Mouse (Mus musculus): ENCODE measurements around the gene Slc10a6. TPM values are rescaled to one million over a fixed set of nuclear protein-coding genes. Genes with fewer than 3 reads are reported as not detected.

Gene Slc10a6
- polyA plus RNA-seq, 1 experiment from 2014 or later, result 0.11 TPM

DNA sequence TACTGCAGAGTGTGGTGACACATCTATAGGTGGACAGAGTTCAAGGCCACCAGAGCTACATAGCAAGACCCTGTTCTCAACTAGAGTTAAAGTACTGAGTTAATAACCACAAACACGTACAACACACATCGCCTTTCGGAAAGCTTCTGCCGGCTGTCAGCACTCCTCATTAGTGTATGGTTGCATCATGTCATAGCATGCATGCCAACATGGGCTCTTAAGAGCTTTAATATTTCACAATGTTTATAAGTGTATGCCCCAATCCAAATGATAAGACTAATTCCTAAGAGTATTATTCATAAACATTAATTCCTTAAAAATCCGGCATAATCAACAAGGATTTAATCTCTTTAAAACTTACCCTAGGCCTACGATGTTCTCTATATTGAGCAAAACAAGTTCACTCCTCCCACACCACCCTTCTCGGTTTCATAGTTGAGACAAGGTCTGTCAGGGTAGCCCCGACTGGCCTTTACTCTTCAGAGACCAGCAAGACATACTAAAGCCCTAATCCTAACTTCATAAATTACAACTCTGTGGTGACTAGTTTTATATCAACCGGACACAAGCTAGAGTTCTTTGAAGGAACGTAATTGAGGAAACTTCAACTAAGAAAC is 18.2 kb downstream of the Slc10a6 start:
- no peaks in the 10 kb centered on the region for H3K27me3 ChIP-seq (ENCODE audit: insufficient read depth, poor library complexity, severe bottlenecking)
- no peak for DNase-seq (ENCODE audit: low spot score)
- WGBS, result 87% methylated on average over 10 of the region's 10 CpGs
- no peak overlapping the region for H3K4me3 ChIP-seq
- no peaks in the 10 kb centered on the region for H3K36me3 ChIP-seq
- no peaks in the 10 kb centered on the region for H3K4me1 ChIP-seq
- H3K27ac ChIP-seq, result no peak overlapping the region
- H3K9me3 ChIP-seq, result no peaks in the 10 kb centered on the region

GRCm38 (mm10) chr5:103610148-103610547 is 19.1 kb downstream of the Slc10a6 start:
- no peaks in the 10 kb centered on the region for H3K27me3 ChIP-seq (ENCODE audit: insufficient read depth, poor library complexity, severe bottlenecking)
- H3K4me3 ChIP-seq, result no peak overlapping the region
- WGBS, result 59% methylated on average over 5 of the region's 5 CpGs
- no peak overlapping the region for H3K27ac ChIP-seq
- DNase-seq (ENCODE audit: low spot score), result no peak
- H3K9me3 ChIP-seq, result no peaks in the 10 kb centered on the region
- H3K4me1 ChIP-seq, result no peaks in the 10 kb centered on the region
- H3K36me3 ChIP-seq, result no peaks in the 10 kb centered on the region

DNA sequence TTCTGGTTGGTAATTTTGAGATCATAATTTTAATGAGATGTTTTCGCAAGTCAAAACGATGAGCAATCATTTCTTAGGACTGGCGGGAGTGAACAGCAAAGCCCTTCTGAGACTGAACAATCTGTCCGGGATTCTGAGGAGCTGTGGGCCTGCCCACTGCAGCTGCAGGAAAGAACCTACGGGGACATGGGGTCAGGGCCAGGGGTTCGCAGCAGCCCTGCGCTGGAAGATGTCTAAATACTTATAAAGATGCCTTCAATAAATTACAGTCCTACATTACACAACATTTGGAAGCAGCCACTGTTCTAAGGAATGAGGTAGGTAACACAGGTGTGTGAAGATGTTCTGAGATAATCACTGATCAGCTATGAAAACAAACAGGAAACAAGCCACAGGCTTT is 23.5 kb downstream of the Slc10a6 start:
- H3K4me1 ChIP-seq, result no peaks in the 10 kb centered on the region
- no peak overlapping the region for H3K4me3 ChIP-seq
- no peak for DNase-seq (ENCODE audit: low spot score)
- H3K27me3 ChIP-seq (ENCODE audit: insufficient read depth, poor library complexity, severe bottlenecking), result no peaks in the 10 kb centered on the region
- no peak overlapping the region for H3K27ac ChIP-seq
- WGBS, result 90% methylated on average over 7 of the region's 7 CpGs
- no peaks in the 10 kb centered on the region for H3K9me3 ChIP-seq
- H3K36me3 ChIP-seq, result no peaks in the 10 kb centered on the region

DNA sequence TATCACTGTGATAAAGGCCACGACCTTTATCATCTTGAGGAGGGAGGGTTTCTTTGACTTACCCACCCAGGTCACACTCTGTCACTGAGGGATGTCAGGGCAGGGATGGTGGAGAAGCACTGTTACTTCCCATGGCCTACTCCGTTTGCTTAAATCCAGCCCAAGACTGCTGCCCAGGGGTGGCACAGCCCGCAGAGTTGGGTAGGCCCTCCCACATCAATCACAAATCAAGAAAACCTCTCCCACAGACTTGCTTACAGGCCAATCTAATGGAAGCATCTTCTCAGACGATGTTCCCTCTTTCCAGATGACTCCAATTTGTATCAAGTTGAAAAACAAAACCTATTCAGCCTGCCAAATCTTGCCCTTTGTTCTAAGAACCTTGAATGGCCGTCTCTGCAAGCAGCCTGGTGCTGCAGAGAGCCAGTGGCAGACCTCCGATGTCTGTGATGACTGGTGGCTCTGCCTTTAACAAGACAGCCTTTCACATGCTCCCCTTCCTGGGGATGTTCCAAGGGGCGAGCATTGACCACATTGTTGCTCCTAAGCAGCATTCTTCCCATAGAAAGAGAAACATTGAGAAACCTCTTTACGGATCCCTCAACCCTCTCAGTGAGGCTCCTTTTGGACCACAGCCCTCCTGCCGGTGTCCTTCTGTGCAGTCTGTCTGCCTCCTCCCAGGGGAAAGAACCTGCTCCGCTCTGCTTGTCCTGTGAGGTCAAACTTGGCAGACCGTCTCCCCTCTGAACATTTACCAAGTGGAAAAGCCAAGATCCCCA is 25.9 kb downstream of the Slc10a6 start:
- Histone ChIP-seq H3K27ac (no peak overlapping the region), H3K36me3 (peaks cover 5% of the 10 kb centered on the region; the same call in 1 of the 2 replicates)

DNA sequence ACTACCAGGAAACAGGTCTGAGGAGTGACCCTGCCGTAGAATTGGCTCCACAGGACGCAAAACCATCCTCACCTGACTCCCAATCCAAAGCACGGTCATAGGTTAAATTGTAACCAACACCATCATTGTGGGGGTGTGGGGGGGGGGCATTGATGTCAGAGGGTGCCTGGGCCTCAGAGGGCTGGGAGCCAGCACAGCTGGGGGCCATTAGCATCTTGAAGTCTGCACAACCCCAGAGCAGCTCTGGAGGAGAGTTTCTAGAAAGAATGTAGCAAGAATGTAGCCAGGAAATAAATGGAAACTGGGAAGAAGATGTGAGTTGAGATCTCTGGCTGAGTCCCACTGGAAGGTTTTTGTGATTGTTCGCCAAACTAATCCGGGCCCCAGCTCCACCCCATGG is 30.3 kb downstream of the Slc10a6 start:
- Histone ChIP-seq H3K36me3 (peaks cover 14% of the 10 kb centered on the region; the same call in 1 of the 2 replicates), H3K4me1 (peaks cover 24% of the 10 kb centered on the region), H3K27me3 (ENCODE audit: insufficient read depth, poor library complexity, severe bottlenecking) (no peaks in the 10 kb centered on the region), H3K4me3 (no peak overlapping the region), H3K9me3 (no peaks in the 10 kb centered on the region), H3K27ac (no peak overlapping the region; the same call in 1 of the 2 replicates)
- DNase-seq (ENCODE audit: low spot score), result no peak
- WGBS, result 82% methylated on average over 5 of the region's 5 CpGs

More for the DNA sequence above, 25.9 kb downstream of the Slc10a6 start:
- 67% methylated on average over 11 of the region's 11 CpGs for WGBS
- Histone ChIP-seq H3K4me1 (0 out of 2 replicates have a peak, but pooled peaks cover 5% of the 10 kb centered on the region), H3K4me3 (no peak overlapping the region), H3K27me3 (ENCODE audit: insufficient read depth, poor library complexity, severe bottlenecking) (no peaks in the 10 kb centered on the region), H3K9me3 (no peaks in the 10 kb centered on the region)
- no peak for DNase-seq (ENCODE audit: low spot score)

DNA sequence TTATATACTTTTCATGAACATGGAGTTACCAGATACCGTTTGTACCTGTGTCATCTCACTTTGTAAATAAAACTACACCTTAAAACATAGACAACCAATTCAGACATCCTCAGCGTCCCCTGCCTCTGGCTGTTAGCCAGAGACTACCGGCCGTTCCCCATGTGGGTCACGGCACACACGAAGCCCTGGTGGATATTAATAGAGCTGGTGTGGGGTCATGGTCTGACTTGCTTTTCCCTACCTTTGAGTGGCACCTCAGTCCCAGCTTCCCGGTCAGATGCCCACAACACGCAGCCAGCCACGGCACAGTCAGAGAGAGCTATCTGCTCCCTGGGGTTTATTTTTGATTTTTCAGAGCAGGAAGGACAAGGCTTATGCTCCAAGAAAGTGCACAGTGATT is 30.9 kb downstream of the Slc10a6 start:
- WGBS, result 72% methylated on average over 9 of the region's 9 CpGs
- no peak for DNase-seq (ENCODE audit: low spot score)
- Histone ChIP-seq H3K27ac (no peak overlapping the region), H3K36me3 (peaks cover 17% of the 10 kb centered on the region), H3K4me1 (peaks cover 24% of the 10 kb centered on the region), H3K27me3 (ENCODE audit: insufficient read depth, poor library complexity, severe bottlenecking) (no peaks in the 10 kb centered on the region), H3K4me3 (no peak overlapping the region), H3K9me3 (no peaks in the 10 kb centered on the region)

DNA sequence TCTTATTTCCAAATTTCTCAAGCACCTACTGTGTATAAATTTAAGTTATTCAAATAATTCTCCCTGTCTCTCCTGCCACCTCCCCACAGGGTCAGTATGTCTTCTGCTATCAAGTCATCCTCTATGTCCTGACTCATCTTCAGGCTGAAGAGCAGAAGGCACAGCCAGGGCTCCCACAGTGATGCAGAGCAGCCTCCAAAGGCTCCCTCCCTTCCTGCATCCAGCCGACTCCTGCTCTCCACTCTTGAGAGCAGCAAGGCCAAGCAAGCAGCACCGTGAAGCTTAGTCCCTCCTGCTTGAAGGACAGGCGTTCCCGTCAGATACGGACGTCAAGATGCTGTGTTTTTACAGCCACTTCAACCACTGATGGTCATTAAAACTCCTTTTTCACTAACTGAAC is 31.6 kb downstream of the Slc10a6 start:
- Histone ChIP-seq H3K9me3 (no peaks in the 10 kb centered on the region), H3K36me3 (peaks cover 18% of the 10 kb centered on the region), H3K4me3 (no peak overlapping the region), H3K27me3 (ENCODE audit: insufficient read depth, poor library complexity, severe bottlenecking) (no peaks in the 10 kb centered on the region), H3K4me1 (peaks cover 24% of the 10 kb centered on the region), H3K27ac (no peak overlapping the region)
- no peak for DNase-seq (ENCODE audit: low spot score)
- WGBS, result 75% methylated on average over 6 of the region's 6 CpGs

DNA sequence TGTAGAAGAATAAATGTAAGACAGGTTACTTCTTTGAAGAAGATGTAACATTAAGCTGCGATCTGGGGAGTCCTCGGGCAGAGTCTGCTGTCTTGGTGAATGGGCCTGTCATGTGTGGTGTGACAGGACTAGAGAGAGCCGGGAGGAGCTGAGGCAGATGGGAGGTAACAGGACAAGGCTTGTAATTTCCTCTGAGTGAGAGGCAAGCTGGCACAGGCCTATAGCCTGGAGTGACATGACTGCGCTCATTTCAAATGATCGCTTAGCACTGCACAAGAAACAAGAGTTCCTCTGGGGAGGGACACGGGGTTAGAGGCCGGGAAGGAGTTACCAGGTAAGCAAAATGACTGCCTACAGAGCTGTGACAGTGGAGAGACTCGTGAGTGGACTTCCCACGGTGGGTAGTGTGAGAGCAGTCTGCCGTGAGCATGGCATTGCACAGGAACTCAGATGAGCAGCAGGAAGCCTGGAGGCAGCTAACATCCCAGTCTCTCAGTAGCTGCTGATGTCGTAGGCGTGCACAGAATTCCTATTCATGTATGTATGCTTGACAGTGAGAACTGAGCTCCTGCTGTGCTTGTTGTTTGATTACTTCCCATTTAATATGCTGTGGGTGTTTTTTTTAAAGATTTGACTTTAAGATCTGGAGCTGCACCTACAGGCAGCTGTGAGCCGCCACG is 32.6 kb downstream of the Slc10a6 start:
- peaks cover 24% of the 10 kb centered on the region for H3K4me1 ChIP-seq
- DNase-seq (ENCODE audit: low spot score), result no peak
- no peaks in the 10 kb centered on the region for H3K9me3 ChIP-seq
- peaks cover 18% of the 10 kb centered on the region for H3K36me3 ChIP-seq
- WGBS, result 81% methylated on average over 14 of the region's 14 CpGs
- no peaks in the 10 kb centered on the region for H3K27me3 ChIP-seq (ENCODE audit: insufficient read depth, poor library complexity, severe bottlenecking)
- H3K4me3 ChIP-seq, result no peak overlapping the region
- H3K27ac ChIP-seq, result peak overlapping the region; percentile 73

DNA sequence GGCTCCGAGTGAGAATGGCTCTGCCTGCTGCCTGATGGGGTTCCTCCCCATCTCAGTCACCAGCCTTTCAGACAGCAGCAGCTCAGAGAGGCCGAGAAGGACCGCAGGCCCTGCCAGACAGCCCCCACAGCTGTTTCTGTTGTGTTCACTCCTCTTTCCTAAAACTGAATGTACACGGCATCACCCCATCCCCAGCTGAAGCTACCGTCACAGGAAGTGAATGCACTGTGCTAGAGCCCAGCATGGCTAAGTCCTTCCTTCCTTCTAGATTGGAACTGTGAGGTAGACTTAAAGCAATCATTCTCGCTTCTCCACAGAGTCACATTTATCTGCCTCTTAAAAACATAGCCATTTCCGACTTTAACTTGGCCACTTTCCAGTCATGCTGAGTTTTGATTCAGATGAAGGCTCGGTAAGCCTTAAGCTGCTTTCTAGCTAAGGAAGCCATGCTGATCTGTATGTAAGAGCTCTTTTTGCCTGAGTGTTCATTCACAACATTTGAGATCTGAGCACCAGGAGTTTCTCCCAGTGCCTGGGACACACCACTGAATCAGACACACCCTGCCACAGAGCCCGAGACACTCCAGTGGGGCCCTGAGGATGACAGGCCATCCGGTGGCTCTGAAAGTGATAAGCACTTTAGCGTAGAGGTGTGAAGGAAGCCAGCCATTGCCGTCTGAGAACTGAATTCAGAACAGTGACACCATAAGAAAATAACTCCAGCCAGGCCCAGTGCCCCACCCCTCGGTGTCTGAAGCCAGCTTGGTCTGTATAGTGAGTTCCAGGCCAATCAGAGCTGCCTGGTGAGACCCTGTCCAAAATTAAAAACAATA is 33.6 kb downstream of the Slc10a6 start:
- Histone ChIP-seq H3K9me3 (no peaks in the 10 kb centered on the region), H3K27me3 (ENCODE audit: insufficient read depth, poor library complexity, severe bottlenecking) (no peaks in the 10 kb centered on the region), H3K27ac (peak overlapping the region; percentile 73), H3K4me1 (peaks cover 24% of the 10 kb centered on the region), H3K36me3 (peaks cover 26% of the 10 kb centered on the region), H3K4me3 (no peak overlapping the region)
- no peak for DNase-seq (ENCODE audit: low spot score)
- WGBS, result 49% methylated on average over 13 of the region's 13 CpGs

- peaks cover 20% of the 10 kb centered on the region for H3K4me1 ChIP-seq
- H3K4me3 ChIP-seq, result no peak overlapping the region
- DNase-seq (ENCODE audit: low spot score), result no peak
- no peak overlapping the region for H3K27ac ChIP-seq
- WGBS, result 82% methylated on average over 9 of the region's 9 CpGs
- no peaks in the 10 kb centered on the region for H3K27me3 ChIP-seq (ENCODE audit: insufficient read depth, poor library complexity, severe bottlenecking)
- H3K9me3 ChIP-seq, result no peaks in the 10 kb centered on the region
- H3K36me3 ChIP-seq, result peaks cover 29% of the 10 kb centered on the region
Measured at GRCm38 (mm10) chr5:103593575-103593974, 35.6 kb downstream of the Slc10a6 start.

- no peak for DNase-seq (ENCODE audit: low spot score)
- no peak overlapping the region for H3K27ac ChIP-seq
- H3K9me3 ChIP-seq, result no peaks in the 10 kb centered on the region
- 74% methylated on average over 8 of the region's 8 CpGs for WGBS
- no peaks in the 10 kb centered on the region for H3K27me3 ChIP-seq (ENCODE audit: insufficient read depth, poor library complexity, severe bottlenecking)
- peaks cover 19% of the 10 kb centered on the region for H3K4me1 ChIP-seq
- no peak overlapping the region for H3K4me3 ChIP-seq
- peaks cover 30% of the 10 kb centered on the region for H3K36me3 ChIP-seq
Measured at GRCm38 (mm10) chr5:103592706-103593105, 36.5 kb downstream of the Slc10a6 start.

DNA sequence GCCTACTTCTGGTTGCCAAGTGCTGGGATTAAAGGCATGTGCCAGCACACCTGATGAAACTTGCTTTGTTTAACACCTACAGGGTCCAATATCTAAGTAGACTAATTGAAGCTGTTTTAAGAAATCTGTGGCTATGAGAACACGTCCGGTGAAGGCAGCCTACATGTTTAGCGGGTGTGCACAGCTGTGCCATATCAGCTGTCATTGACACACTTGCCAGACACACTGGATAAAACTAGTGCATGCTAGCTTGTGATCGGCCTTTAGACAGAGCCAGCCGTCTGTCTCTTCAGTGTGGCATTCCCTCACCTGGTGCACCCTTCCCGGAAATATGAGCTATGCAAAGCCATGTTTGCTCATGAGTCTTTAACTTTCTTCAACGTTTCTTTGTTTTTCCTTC is 37.4 kb downstream of the Slc10a6 start:
- no peak overlapping the region for H3K27ac ChIP-seq
- H3K9me3 ChIP-seq, result no peaks in the 10 kb centered on the region
- H3K4me1 ChIP-seq, result peaks cover 26% of the 10 kb centered on the region
- no peaks in the 10 kb centered on the region for H3K27me3 ChIP-seq (ENCODE audit: insufficient read depth, poor library complexity, severe bottlenecking)
- WGBS, result 73% methylated on average over 7 of the region's 7 CpGs
- no peak overlapping the region for H3K4me3 ChIP-seq
- no peak for DNase-seq (ENCODE audit: low spot score)
- peaks cover 29% of the 10 kb centered on the region for H3K36me3 ChIP-seq

Data from heart, embryonic 10.5 days (tissue).